Mouse (Mus musculus): ENCODE data around the gene Plxnb2. TPM values are rescaled to one million over a fixed set of nuclear protein-coding genes. Genes with fewer than 3 reads are reported as not detected.

Plxnb2 gene
- polyA plus RNA-seq, 1 experiment from 2014 or later: 130 TPM

GRCm38 (mm10) chr15:89122649-89123366, 57.8 kb downstream of the Plxnb2 start, which contains the start of gene Tubgcp6:
TSS of gene Tubgcp6 (minus strand) at chr15:89123112.
- H3K4me2 ChIP-seq: peak within 1 kb of the TSS; percentile 95
- ATAC-seq (ENCODE audit: insufficient number of reproducible peaks, insufficient read depth, low FRiP score, low TSS enrichment, low read depth): peak; percentile 83
- under 1% methylated on average over 47 of the region's 47 CpGs for WGBS

GRCm38 (mm10) chr15:89118007-89118406, 62.6 kb downstream of the Plxnb2 start:
- no peak overlapping the region for H3K4me2 ChIP-seq
- H3K27ac ChIP-seq: no peak overlapping the region
- peaks cover 27% of the 10 kb centered on the region for H3K4me1 ChIP-seq
- no peak overlapping the region for H3K4me3 ChIP-seq
- ATAC-seq (ENCODE audit: insufficient number of reproducible peaks, insufficient read depth, low FRiP score, low TSS enrichment, low read depth): no peak
- no peaks in the 10 kb centered on the region for H3K27me3 ChIP-seq
- H3K9ac ChIP-seq: no peak overlapping the region
- H3K9me3 ChIP-seq: no peaks in the 10 kb centered on the region
- peaks cover 64% of the 10 kb centered on the region for H3K36me3 ChIP-seq

More at GRCm38 (mm10) chr15:89122649-89123366, 57.8 kb downstream of the Plxnb2 start, which contains the start of gene Tubgcp6:
- H3K4me3 ChIP-seq: peak within 1 kb of the TSS; percentile 89
- H3K27ac ChIP-seq: peak within 1 kb of the TSS; percentile 87
- H3K36me3 ChIP-seq: peaks cover 37% of the 10 kb centered on the region
- no peaks in the 10 kb centered on the region for H3K9me3 ChIP-seq
- H3K9ac ChIP-seq: peak within 1 kb of the TSS; percentile 91
- H3K4me1 ChIP-seq: peaks cover 45% of the 10 kb centered on the region
- H3K27me3 ChIP-seq: no peaks in the 10 kb centered on the region

GRCm38 (mm10) chr15:89110147-89110546, 70.4 kb downstream of the Plxnb2 start:
- H3K4me2 ChIP-seq: no peak overlapping the region
- 0 out of 2 replicates have a peak overlapping the region, but pooled peaks have one; percentile 44 for H3K9ac ChIP-seq
- H3K36me3 ChIP-seq: peaks cover 93% of the 10 kb centered on the region
- H3K27me3 ChIP-seq: no peaks in the 10 kb centered on the region
- no peak overlapping the region for H3K4me3 ChIP-seq
- ATAC-seq (ENCODE audit: insufficient number of reproducible peaks, insufficient read depth, low FRiP score, low TSS enrichment, low read depth): no peak
- no peak overlapping the region for H3K27ac ChIP-seq
- no peaks in the 10 kb centered on the region for H3K9me3 ChIP-seq
- no peaks in the 10 kb centered on the region for H3K4me1 ChIP-seq
- 82% methylated on average over 9 of the region's 9 CpGs for WGBS

GRCm38 (mm10) chr15:89106976-89107375, 73.6 kb downstream of the Plxnb2 start:
- WGBS: 97% methylated on average over 1 of the region's 1 CpGs
- no peak overlapping the region for H3K4me3 ChIP-seq
- no peaks in the 10 kb centered on the region for H3K9me3 ChIP-seq
- H3K27ac ChIP-seq: no peak overlapping the region
- no peaks in the 10 kb centered on the region for H3K4me1 ChIP-seq
- no peak overlapping the region for H3K4me2 ChIP-seq
- peaks cover 100% of the 10 kb centered on the region for H3K36me3 ChIP-seq
- H3K27me3 ChIP-seq: no peaks in the 10 kb centered on the region
- no peak overlapping the region for H3K9ac ChIP-seq
- no peak for ATAC-seq (ENCODE audit: insufficient number of reproducible peaks, insufficient read depth, low FRiP score, low TSS enrichment, low read depth)

GRCm38 (mm10) chr15:89106073-89106472, 74.5 kb downstream of the Plxnb2 start:
- Histone ChIP-seq H3K36me3 (peaks cover 100% of the 10 kb centered on the region), H3K4me3 (no peak overlapping the region), H3K27ac (no peak overlapping the region), H3K9me3 (no peaks in the 10 kb centered on the region), H3K9ac (no peak overlapping the region), H3K27me3 (no peaks in the 10 kb centered on the region), H3K4me2 (no peak overlapping the region), H3K4me1 (no peaks in the 10 kb centered on the region)
- no peak for ATAC-seq (ENCODE audit: insufficient number of reproducible peaks, insufficient read depth, low FRiP score, low TSS enrichment, low read depth)
- WGBS: 92% methylated on average over 13 of the region's 13 CpGs

Small RNAs within 50 kb of the gene (microRNA-seq; reads per million reads assigned to microRNA genes)
- 0.92 reads per million for gene Mir6958
- not detected for gene Mir7118

Other genes starting within 250 kb of the Plxnb2 start
- gene Ttll8, start 226.4 kb downstream of the Plxnb2 start, polyA plus RNA-seq (2015; fragmentation: Nextera tagmentation; extraction: Ambion mirVana): not detected in 2 replicates
- 0.24 and 0.33 TPM in 2 replicates for gene Mlc1, start 201.8 kb downstream of the Plxnb2 start, polyA plus RNA-seq (2015; fragmentation: Nextera tagmentation; extraction: Ambion mirVana)
- not detected in 2 replicates for gene Mov10l1, start 197.9 kb downstream of the Plxnb2 start, polyA plus RNA-seq (2015; fragmentation: Nextera tagmentation; extraction: Ambion mirVana)
- gene Panx2, start 121.1 kb downstream of the Plxnb2 start, polyA plus RNA-seq (2015; fragmentation: Nextera tagmentation; extraction: Ambion mirVana): 0.69 and 0.96 TPM in 2 replicates
- 47.3 and 47.7 TPM in 2 replicates for gene Trabd, start 105.7 kb downstream of the Plxnb2 start, polyA plus RNA-seq (2015; fragmentation: Nextera tagmentation; extraction: Ambion mirVana)
- 20.2 and 24.0 TPM in 2 replicates for gene Selenoo, start 91.7 kb downstream of the Plxnb2 start, polyA plus RNA-seq (2015; fragmentation: Nextera tagmentation; extraction: Ambion mirVana)
- 17.0 and 18.0 TPM in 2 replicates for gene Tubgcp6, start 57.7 kb downstream of the Plxnb2 start, polyA plus RNA-seq (2015; fragmentation: Nextera tagmentation; extraction: Ambion mirVana)
- gene Hdac10, start 52.1 kb downstream of the Plxnb2 start, polyA plus RNA-seq (2015; fragmentation: Nextera tagmentation; extraction: Ambion mirVana): 19.5 and 19.6 TPM in 2 replicates
- gene Mapk12, start 40.1 kb downstream of the Plxnb2 start, polyA plus RNA-seq (2015; fragmentation: Nextera tagmentation; extraction: Ambion mirVana): 4.6 and 4.7 TPM in 2 replicates
- 13.3 and 13.5 TPM in 2 replicates for gene Mapk11, start 31.2 kb downstream of the Plxnb2 start, polyA plus RNA-seq (2015; fragmentation: Nextera tagmentation; extraction: Ambion mirVana)
- 21.3 TPM in 2 replicates for gene Dennd6b, start 15.7 kb upstream of the Plxnb2 start, polyA plus RNA-seq (2015; fragmentation: Nextera tagmentation; extraction: Ambion mirVana)
- gene Ppp6r2, start 30.8 kb upstream of the Plxnb2 start, polyA plus RNA-seq (2015; fragmentation: Nextera tagmentation; extraction: Ambion mirVana): 40.0 and 41.7 TPM in 2 replicates
- gene Sbf1, start 134.5 kb upstream of the Plxnb2 start, polyA plus RNA-seq (2015; fragmentation: Nextera tagmentation; extraction: Ambion mirVana): 57.4 and 57.8 TPM in 2 replicates
- gene Adm2, start 141.9 kb upstream of the Plxnb2 start, polyA plus RNA-seq (2015; fragmentation: Nextera tagmentation; extraction: Ambion mirVana): not detected in 2 replicates
- not detected in 2 replicates for gene Miox, start 153.6 kb upstream of the Plxnb2 start, polyA plus RNA-seq (2015; fragmentation: Nextera tagmentation; extraction: Ambion mirVana)
- 53.3 and 62.2 TPM in 2 replicates for gene Lmf2, start 174.9 kb upstream of the Plxnb2 start, polyA plus RNA-seq (2015; fragmentation: Nextera tagmentation; extraction: Ambion mirVana)
- 164 and 188 TPM in 2 replicates for gene Ncaph2, start 174.9 kb upstream of the Plxnb2 start, polyA plus RNA-seq (2015; fragmentation: Nextera tagmentation; extraction: Ambion mirVana)
- gene Sco2, start 193.1 kb upstream of the Plxnb2 start, polyA plus RNA-seq (2015; fragmentation: Nextera tagmentation; extraction: Ambion mirVana): 4.6 and 4.7 TPM in 2 replicates
- 1.4 and 1.6 TPM in 2 replicates for gene Tymp, start 196.3 kb upstream of the Plxnb2 start, polyA plus RNA-seq (2015; fragmentation: Nextera tagmentation; extraction: Ambion mirVana)
- gene Odf3b, start 198.5 kb upstream of the Plxnb2 start, polyA plus RNA-seq (2015; fragmentation: Nextera tagmentation; extraction: Ambion mirVana): 0.54 and 0.93 TPM in 2 replicates
- gene Klhdc7b, start 204.1 kb upstream of the Plxnb2 start, polyA plus RNA-seq (2015; fragmentation: Nextera tagmentation; extraction: Ambion mirVana): not detected in 2 replicates
- gene Syce3, start 229.7 kb upstream of the Plxnb2 start, polyA plus RNA-seq (2015; fragmentation: Nextera tagmentation; extraction: Ambion mirVana): not detected in 2 replicates
- 0.55 and 0.66 TPM in 2 replicates for gene Cpt1b, start 245.1 kb upstream of the Plxnb2 start, polyA plus RNA-seq (2015; fragmentation: Nextera tagmentation; extraction: Ambion mirVana)
- gene C730034F03Rik, start 248.8 kb upstream of the Plxnb2 start, polyA plus RNA-seq (2015; fragmentation: Nextera tagmentation; extraction: Ambion mirVana): 5.5 and 6.0 TPM in 2 replicates
- gene Gm44502, start 248.9 kb upstream of the Plxnb2 start, polyA plus RNA-seq (2015; fragmentation: Nextera tagmentation; extraction: Ambion mirVana): not detected in 2 replicates
- 59.3 and 71.1 TPM in 2 replicates for gene Chkb, start 249.1 kb upstream of the Plxnb2 start, polyA plus RNA-seq (2015; fragmentation: Nextera tagmentation; extraction: Ambion mirVana)

Data from embryonic facial prominence, embryonic 13.5 days (tissue).